Mouse (Mus musculus) layer of hippocampus, postnatal 14 days (tissue): ENCODE measurements around the gene Fntb. TPM values are rescaled to one million over a fixed set of nuclear protein-coding genes. Genes with fewer than 3 reads are reported as not detected.
A peak's percentile ranks its signal among the peaks of the same experiment; 100 is the strongest.
"Not testable (repeated sequence)": the region's sequence is repeated elsewhere in the genome, so short reads cannot be mapped to it uniquely, and the experiment has no call there.

Source experiments
- DNase-seq, 2 experiments: peaks; one replicate each; pipeline ENCODE4 v3.0.0; 2021 to 2022; ENCODE audit warnings: low spot score in 2 of 2, mixed read lengths in 1 of 2
- total RNA-seq, 2 experiments: library from RNA; stranded (reverse); gene quantifications; 2 replicates each; pipeline ENCODE4 v1.2.3; 2021

The Fntb gene
- total RNA-seq, 2 experiments from 2014 or later = 23.9 to 26.8 TPM

GRCm38 (mm10) chr12:76790446-76791084 lies 25.2 kb downstream of the Fntb start:
- no peak for DNase-seq

GRCm38 (mm10) chr12:76792540-76792939 lies 27.2 kb downstream of the Fntb start:
- DNase-seq = not testable (repeated sequence)

GRCm38 (mm10) chr12:76795350-76795749 lies 30.0 kb downstream of the Fntb start, which contains the start of gene Gpx2:
Gpx2 (minus strand) TSS chr12:76795554.
- no peak for DNase-seq

- no peak for DNase-seq
Measured at GRCm38 (mm10) chr12:76796938-76797539, 31.6 kb downstream of the Fntb start.

- DNase-seq = no peak
Measured at GRCm38 (mm10) chr12:76798008-76798720, 32.8 kb downstream of the Fntb start.

GRCm38 (mm10) chr12:76803028-76803427 lies 37.6 kb downstream of the Fntb start:
- DNase-seq = no peak

GRCm38 (mm10) chr12:76803700-76804252 lies 38.4 kb downstream of the Fntb start:
- peak in 1 of 2 experiments; percentile 60 for DNase-seq

- DNase-seq = no peak
Measured at GRCm38 (mm10) chr12:76805056-76805811, 39.8 kb downstream of the Fntb start.

- no peak for DNase-seq
Measured at GRCm38 (mm10) chr12:76807796-76808195, 42.4 kb downstream of the Fntb start.

GRCm38 (mm10) chr12:76810491-76810890 lies 45.1 kb downstream of the Fntb start:
- DNase-seq = no peak

GRCm38 (mm10) chr12:76811006-76811405 lies 45.6 kb downstream of the Fntb start:
- no peak for DNase-seq

- no peak for DNase-seq
Measured at GRCm38 (mm10) chr12:76813543-76813942, 48.2 kb downstream of the Fntb start.

GRCm38 (mm10) chr12:76814120-76814519 lies 48.7 kb downstream of the Fntb start:
- DNase-seq = no peak

GRCm38 (mm10) chr12:76816720-76817119 lies 51.3 kb downstream of the Fntb start:
- DNase-seq = no peak

GRCm38 (mm10) chr12:76817176-76817575 lies 51.8 kb downstream of the Fntb start:
- no peak for DNase-seq

GRCm38 (mm10) chr12:76818120-76818519 lies 52.7 kb downstream of the Fntb start:
- no peak for DNase-seq

GRCm38 (mm10) chr12:76818908-76819307 lies 53.5 kb downstream of the Fntb start:
- peak in 1 of 2 experiments; percentile 48 for DNase-seq

- DNase-seq = no peak
Measured at GRCm38 (mm10) chr12:76819816-76820215, 54.4 kb downstream of the Fntb start.

GRCm38 (mm10) chr12:76820615-76821014 lies 55.2 kb downstream of the Fntb start:
- no peak for DNase-seq

GRCm38 (mm10) chr12:76822002-76822650 lies 56.7 kb downstream of the Fntb start:
- peak; percentile 23 to 56 for DNase-seq

GRCm38 (mm10) chr12:76822651-76823041 lies 57.3 kb downstream of the Fntb start, which contains the start of gene Rab15:
Rab15 (minus strand) TSS chr12:76822908.
- no peak for DNase-seq
